Mouse (Mus musculus): Measurements from ENCODE around the gene Slc27a4. TPM values are rescaled to one million over a fixed set of nuclear protein-coding genes. Genes with fewer than 3 reads are reported as not detected.

The Slc27a4 gene
- polyA plus RNA-seq, 1 experiment from 2014 or later = 11.2 TPM

DNA sequence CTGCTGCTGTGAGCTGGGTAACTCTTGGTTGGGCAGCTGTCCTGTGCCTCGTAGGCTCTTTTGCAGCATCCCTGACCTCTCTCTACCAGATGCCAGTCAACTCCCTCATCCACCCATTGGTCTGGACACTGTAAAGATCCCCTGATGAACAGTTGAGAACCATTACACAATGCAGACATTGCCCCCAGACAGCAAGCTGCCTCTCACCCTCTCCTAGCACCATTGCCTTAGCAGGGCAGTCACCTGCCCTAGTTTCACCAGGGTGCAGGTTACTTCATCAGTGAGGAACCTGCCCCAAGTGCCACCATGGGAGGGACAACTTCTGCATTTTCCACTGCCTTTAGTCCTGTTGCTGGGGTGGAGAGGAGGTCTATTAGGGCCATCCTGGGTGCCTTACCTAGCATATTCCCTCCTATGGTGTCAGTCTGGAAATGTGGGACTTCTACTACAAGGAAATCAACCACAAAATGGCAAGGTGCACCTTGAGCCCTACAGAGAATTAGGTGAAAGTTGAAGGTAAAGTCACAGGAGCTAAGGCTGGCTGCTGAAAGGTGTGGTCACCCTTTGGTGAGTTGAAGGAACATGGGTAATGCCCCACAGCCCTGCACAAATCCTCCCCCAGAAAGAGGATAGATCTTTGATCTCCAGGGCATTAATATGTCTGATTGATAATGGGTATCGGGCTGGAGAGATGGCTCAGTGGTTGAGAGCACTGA is 9.5 kb upstream of the Slc27a4 start:
- H3K27ac ChIP-seq = no peak overlapping the region
- no peak overlapping the region for H3K4me3 ChIP-seq (ENCODE audit: inconsistent target)
- WGBS (ENCODE audit: missing documents) = 95% methylated on average over 2 of the region's 2 CpGs
- no peaks in the 10 kb centered on the region for H3K36me3 ChIP-seq (ENCODE audit: inconsistent target)
- H3K79me2 ChIP-seq (ENCODE audit: inconsistent target) = no peaks in the 10 kb centered on the region

DNA sequence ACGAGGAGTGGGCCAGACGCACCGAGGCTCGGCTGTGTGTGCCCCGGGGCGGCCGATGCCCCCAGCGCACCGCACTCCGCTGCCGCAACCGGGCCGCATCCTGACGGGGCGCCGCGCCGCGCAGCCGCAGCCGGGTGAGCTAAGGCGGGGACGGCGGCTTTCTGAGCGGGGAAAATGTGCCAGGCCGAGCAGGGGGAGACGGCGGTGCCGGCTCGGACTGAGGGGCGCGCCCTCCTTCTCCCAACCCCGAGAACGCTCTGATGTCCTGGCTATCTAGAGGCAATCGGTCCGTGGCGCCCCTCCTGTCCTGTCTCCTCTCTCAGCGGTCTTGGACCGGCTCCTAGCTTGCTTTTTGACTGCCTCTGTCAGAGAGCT is 380 bp downstream of the Slc27a4 start:
- Histone ChIP-seq H3K27ac (no peak overlapping the region), H3K4me3 (ENCODE audit: inconsistent target) (peak overlapping the region; percentile 67), H3K36me3 (ENCODE audit: inconsistent target) (peaks cover 25% of the 10 kb centered on the region; the same call in 1 of the 2 replicates), H3K79me2 (ENCODE audit: inconsistent target) (no peaks in the 10 kb centered on the region)
- WGBS (ENCODE audit: missing documents) = 0% methylated on average over 32 of the region's 39 CpGs

DNA sequence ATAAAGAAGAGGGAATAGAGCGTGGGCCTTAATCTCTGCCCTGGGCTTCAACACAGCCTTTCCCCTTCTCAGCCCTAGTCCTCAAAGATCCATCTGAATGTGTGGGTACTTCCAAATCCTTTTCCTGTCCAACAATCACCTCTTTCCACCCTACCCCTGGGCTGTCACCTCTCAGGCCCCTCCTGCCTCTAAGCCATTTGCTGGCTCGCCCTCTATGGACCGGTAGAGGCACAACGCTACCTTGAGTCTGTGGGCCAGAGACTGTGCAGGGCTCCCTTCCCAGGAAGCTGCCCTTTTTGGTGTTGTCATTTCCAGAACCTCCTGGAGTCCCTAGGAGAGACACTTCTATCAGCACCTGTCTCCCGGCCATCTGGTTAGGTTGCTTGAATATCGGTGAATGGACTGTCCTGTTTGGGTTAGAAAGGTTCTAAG is 982 bp downstream of the Slc27a4 start:
- Histone ChIP-seq H3K79me2 (ENCODE audit: inconsistent target) (no peaks in the 10 kb centered on the region), H3K4me3 (ENCODE audit: inconsistent target) (peak overlapping the region; percentile 67), H3K36me3 (ENCODE audit: inconsistent target) (peaks cover 28% of the 10 kb centered on the region; the same call in 1 of the 2 replicates), H3K27ac (no peak overlapping the region)
- WGBS (ENCODE audit: missing documents) = 48% methylated on average over 6 of the region's 6 CpGs

DNA sequence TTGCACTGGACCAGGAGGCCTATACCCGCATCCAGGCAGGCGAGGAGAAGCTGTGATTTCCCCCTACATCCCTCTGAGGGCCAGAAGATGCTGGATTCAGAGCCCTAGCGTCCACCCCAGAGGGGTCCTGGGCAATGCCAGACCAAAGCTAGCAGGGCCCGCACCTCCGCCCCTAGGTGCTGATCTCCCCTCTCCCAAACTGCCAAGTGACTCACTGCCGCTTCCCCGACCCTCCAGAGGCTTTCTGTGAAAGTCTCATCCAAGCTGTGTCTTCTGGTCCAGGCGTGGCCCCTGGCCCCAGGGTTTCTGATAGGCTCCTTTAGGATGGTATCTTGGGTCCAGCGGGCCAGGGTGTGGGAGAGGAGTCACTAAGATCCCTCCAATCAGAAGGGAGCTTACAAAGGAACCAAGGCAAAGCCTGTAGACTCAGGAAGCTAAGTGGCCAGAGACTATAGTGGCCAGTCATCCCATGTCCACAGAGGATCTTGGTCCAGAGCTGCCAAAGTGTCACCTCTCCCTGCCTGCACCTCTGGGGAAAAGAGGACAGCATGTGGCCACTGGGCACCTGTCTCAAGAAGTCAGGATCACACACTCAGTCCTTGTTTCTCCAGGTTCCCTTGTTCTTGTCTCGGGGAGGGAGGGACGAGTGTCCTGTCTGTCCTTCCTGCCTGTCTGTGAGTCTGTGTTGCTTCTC is 13.4 kb downstream of the Slc27a4 start:
- Histone ChIP-seq H3K36me3 (ENCODE audit: inconsistent target) (peaks cover 49% of the 10 kb centered on the region; the same call in 1 of the 2 replicates), H3K4me3 (ENCODE audit: inconsistent target) (no peak overlapping the region), H3K27ac (no peak overlapping the region), H3K79me2 (ENCODE audit: inconsistent target) (no peaks in the 10 kb centered on the region)
- WGBS (ENCODE audit: missing documents) = 92% methylated on average over 11 of the region's 11 CpGs

DNA sequence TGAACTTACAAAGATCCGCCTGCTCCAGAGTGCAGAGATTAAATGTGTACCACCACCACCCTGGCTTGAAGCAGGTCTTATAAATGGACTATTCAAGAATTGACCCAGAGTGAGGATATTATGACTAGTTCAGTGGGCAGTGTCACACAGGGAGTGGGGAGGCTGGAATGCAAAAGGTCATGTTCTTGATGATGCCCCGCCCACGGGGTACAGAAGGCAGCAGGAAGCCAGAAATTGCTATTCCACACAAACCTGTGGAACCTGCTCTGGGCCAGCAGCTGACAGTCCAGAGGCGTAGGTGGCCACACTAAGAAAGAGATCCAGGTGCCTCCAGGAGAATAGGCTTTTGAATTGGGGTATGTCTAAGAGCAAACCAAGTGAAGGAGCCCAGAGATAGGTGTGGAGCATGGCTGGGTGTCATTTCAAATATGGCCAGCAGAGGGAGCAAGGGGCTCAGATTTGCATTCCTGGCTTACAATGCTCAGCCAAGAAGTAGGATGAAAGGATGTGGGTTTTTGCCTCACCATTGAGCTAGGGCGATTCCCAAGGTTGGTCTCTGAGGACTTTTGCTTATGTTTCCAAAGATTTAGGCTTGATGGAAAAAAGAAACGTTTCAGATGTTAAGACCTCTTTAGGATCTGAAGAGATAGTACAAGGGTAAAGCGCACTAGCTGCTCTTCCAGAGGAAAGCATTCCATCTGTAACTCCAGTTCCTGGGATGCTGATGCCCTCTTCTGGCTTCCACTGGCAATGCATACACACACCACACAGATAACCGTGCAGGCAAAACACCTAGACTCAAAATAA is 15.2 kb downstream of the Slc27a4 start:
- WGBS (ENCODE audit: missing documents) = 56% methylated on average over 7 of the region's 8 CpGs
- no peaks in the 10 kb centered on the region for H3K79me2 ChIP-seq (ENCODE audit: inconsistent target)
- H3K36me3 ChIP-seq (ENCODE audit: inconsistent target) = peaks cover 32% of the 10 kb centered on the region; the same call in 1 of the 2 replicates
- H3K27ac ChIP-seq = no peak overlapping the region
- H3K4me3 ChIP-seq (ENCODE audit: inconsistent target) = no peak overlapping the region

DNA sequence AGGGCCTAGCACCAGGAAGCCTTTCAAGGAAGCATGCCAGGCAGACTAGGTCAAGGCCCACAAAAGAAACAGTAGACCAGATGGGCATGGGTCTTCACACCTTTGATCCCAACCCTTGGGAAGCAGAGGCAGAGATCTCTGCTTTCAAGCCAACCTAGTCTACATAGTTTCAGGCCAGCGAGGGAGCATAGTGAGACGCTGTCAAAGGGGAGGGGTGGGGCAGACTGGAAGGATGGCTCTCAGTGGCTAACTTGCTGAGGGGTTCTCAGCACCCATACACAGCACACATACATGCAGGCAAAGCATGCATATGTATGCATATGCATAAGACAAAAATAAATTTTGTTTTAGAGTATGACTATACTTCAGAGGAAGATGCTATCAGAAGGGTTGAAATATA is 16.9 kb downstream of the Slc27a4 start:
- Histone ChIP-seq H3K4me3 (ENCODE audit: inconsistent target) (no peak overlapping the region), H3K36me3 (ENCODE audit: inconsistent target) (peaks cover 18% of the 10 kb centered on the region; the same call in 1 of the 2 replicates), H3K79me2 (ENCODE audit: inconsistent target) (no peaks in the 10 kb centered on the region), H3K27ac (no peak overlapping the region)
- WGBS (ENCODE audit: missing documents) = 74% methylated on average over 2 of the region's 2 CpGs

DNA sequence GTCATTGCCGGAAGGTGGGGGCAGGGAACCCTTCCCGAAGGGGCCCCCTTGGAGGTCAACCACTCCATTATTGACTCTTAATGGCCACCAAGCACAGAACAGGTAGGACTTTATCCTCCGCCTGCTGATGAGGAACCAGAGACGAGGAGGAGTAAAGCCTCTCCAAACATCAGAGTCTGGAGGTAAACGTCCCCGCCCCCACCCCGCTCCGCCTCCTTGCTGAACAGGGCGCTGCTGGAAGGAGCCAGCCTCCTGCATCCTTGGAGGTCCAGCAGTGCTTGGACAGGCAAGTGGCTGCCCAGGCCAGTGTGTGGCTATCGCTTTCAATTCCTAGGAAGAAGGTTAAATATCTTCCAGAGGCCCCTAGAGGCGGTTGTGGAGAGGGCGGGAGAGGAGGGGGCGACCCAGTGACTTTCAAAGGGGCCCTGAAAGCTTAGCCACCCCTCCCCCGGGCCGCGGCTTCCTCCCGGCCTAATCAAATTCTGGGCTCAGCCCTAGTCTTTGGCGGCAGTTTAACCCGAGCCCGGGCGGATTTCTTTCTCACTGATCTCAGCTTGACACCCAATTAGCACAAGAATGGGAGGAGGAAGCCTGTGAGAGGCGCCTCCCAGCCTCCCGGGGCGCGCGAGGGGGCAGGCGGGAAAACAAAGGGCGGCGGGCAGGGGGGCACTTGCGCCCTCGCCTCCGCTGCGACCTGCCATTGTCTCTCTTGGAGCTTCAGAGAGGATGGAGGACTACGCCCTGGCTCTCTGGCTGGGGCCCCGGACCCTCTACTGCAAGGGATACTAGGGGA is 17.8 kb downstream of the Slc27a4 start, which contains the start of gene Urm1:
Gene Urm1 (plus strand): TSS at position 51 of the 793 bp plus-strand sequence.
- 4% methylated on average over 35 of the region's 35 CpGs for WGBS (ENCODE audit: missing documents)
- Histone ChIP-seq H3K36me3 (ENCODE audit: inconsistent target) (peaks cover 10% of the 10 kb centered on the region; the same call in 1 of the 2 replicates), H3K4me3 (ENCODE audit: inconsistent target) (peak within 1 kb of the TSS; percentile 42), H3K27ac (peak within 1 kb of the TSS; percentile 31), H3K79me2 (ENCODE audit: inconsistent target) (no peaks in the 10 kb centered on the region)

DNA sequence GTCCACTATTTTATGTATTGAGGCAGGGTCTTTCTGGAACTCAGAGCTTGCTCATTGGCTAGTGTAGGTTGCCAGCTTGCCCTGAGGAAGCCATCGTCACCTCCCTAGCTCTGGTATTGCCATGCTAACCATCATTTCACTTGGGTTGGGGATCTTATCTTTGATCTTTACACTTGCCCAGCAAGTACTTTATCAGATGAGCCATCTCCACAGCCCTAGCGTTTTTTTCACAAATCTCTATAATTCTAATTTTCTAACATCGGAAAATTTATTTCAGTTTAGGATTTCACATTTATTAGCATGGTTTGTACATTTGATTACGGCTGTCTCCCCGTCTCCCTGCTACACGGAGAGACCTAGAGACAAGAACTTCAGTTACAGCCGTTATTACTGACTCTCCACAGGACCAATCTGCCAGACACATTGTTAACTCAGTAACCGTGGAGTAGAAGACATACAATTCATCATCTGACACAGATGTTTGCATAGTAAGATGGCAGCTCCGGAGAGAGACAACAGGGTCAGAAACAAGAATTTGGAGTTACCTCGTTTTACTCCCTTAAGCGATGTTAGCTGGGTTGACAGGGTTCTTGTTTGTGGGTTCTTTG is 24.0 kb downstream of the Slc27a4 start:
- Histone ChIP-seq H3K79me2 (ENCODE audit: inconsistent target) (peaks cover 42% of the 10 kb centered on the region), H3K36me3 (ENCODE audit: inconsistent target) (no peaks in the 10 kb centered on the region), H3K27ac (peak overlapping the region; percentile 85), H3K4me3 (ENCODE audit: inconsistent target) (peak overlapping the region; percentile 100)
- WGBS (ENCODE audit: missing documents) = 14% methylated on average over 11 of the region's 11 CpGs

DNA sequence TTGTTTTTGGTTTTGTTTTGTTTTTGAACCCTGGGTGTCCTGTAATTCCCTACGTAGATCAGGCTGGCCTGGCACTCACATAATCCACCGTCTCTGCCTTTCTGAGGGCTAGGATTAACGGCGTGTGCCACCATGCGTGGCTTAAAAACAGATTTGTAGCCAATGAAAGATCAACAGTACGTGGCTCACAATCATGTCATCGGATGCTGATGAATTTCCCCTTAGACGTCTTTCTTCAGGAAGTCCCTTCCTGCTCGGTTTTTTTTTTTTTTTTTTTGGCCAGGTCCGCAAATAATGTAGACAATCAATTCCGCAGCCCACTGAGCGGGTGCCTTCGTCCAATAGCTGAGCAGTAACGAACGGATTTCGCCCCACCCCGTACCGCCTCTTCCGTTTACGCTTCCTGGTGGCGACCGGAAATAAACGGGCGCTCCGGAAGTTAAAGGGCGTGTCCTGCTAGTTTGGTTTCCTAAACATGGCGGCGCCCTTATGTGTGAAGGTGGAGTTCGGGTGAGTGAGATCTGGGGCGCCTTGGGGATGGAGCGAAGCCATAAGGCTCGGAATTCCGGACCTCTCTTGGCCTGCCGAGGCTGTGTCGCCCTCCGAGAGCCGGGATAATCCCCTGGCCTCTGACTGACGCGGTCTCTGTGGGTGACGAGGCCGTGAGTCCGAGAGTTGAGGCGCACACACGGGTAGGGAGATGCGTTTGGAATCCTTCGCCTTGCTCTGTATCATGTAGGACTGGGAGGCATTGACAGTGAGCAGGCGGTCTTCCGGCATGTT is 24.7 kb downstream of the Slc27a4 start:
- no peaks in the 10 kb centered on the region for H3K36me3 ChIP-seq (ENCODE audit: inconsistent target)
- WGBS (ENCODE audit: missing documents) = under 1% methylated on average over 38 of the region's 48 CpGs
- peak overlapping the region; percentile 85 for H3K27ac ChIP-seq
- H3K79me2 ChIP-seq (ENCODE audit: inconsistent target) = peaks cover 49% of the 10 kb centered on the region
- H3K4me3 ChIP-seq (ENCODE audit: inconsistent target) = peak overlapping the region; percentile 100

DNA sequence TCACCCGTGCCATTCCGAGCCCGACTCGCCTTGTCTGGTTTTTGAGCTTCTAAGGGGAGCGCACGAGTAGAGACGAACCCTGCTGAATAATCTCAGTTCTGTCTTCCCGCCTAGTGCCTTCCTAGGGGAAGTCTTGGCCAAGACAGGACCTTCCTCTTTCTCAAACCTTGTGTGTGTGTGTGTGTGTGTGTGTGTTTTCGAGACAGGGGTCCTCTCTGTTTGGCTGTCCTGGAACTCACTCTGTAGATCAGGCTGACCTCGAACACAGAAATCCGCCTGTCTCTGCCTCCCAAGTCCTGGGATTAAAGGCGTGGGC is 25.2 kb downstream of the Slc27a4 start:
- H3K79me2 ChIP-seq (ENCODE audit: inconsistent target) = peaks cover 55% of the 10 kb centered on the region
- H3K27ac ChIP-seq = peak overlapping the region; percentile 85
- 1% methylated on average over 10 of the region's 12 CpGs for WGBS (ENCODE audit: missing documents)
- H3K36me3 ChIP-seq (ENCODE audit: inconsistent target) = no peaks in the 10 kb centered on the region; the same call in 1 of the 2 replicates
- H3K4me3 ChIP-seq (ENCODE audit: inconsistent target) = peak overlapping the region; percentile 100

DNA sequence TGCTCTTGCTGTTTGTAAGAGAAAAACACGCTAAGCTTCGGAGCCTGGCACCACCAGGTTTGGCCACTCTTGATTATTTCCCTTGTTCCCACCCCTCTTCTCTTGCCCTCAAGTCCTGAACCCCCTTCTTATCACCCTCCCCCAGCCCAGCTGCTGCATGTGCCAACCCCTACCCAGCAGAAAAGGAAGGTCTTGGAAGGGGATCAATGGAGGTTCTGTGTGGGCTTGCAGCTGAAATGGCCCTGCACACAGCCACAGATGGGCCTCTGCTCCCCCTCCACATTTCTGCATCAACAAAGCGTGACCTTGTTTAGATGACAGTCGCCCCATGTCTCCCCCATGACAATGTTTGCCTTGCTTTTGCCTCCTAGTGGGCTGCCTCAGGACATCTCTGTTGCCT is 28.7 kb downstream of the Slc27a4 start:
- peaks cover 87% of the 10 kb centered on the region for H3K79me2 ChIP-seq (ENCODE audit: inconsistent target)
- H3K36me3 ChIP-seq (ENCODE audit: inconsistent target) = no peaks in the 10 kb centered on the region; the same call in 1 of the 2 replicates
- H3K4me3 ChIP-seq (ENCODE audit: inconsistent target) = no peak overlapping the region
- H3K27ac ChIP-seq = no peak overlapping the region
- WGBS (ENCODE audit: missing documents) = 96% methylated on average over 4 of the region's 4 CpGs

DNA sequence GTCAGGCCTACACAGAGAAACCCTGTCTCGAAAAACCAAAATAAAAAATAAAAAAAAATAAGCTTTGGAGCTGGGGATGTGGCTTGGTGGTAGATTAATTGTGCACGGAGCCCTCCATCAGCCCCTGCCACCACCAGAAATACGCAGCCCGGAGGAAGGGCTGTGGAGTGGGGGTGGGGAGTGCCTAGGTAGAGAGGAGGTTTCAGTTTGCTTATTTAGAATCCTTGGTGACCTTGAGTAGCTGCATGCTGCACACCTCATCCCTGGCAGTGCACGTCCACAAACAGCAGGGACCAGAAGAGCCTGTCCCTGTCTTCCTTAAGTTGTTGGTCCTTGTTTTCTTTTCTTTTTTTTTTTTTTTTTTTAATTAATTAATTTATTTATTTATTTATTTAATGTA is 31.4 kb downstream of the Slc27a4 start:
- peaks cover 15% of the 10 kb centered on the region for H3K36me3 ChIP-seq (ENCODE audit: inconsistent target)
- WGBS (ENCODE audit: missing documents) = 95% methylated on average over 4 of the region's 5 CpGs
- H3K79me2 ChIP-seq (ENCODE audit: inconsistent target) = peaks cover 98% of the 10 kb centered on the region
- no peak overlapping the region for H3K27ac ChIP-seq
- H3K4me3 ChIP-seq (ENCODE audit: inconsistent target) = no peak overlapping the region

DNA sequence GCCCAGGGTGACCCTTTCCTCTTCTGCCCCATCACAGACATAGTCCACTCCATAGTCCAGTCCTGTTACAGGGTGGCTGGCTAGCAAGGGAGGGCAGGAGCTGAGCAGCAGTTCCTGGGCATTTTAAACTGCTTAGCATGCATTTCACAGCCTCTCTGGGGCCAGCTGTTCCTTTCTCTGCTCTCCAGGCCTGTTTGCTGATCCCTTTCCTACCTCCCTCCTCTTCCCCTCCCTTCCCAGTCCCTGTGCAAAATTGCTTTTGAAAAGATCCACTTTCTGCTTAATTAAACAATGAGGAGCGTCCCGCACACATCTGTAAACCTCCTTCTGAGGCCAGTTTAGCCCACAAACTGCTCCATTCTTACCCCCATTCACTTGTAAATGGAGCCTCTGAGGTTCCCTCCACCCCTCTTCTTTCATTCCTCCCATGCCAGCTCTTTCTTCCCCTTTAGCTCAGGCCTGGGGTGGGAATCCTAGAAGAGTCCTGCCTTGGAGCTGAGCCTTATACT is 33.0 kb downstream of the Slc27a4 start:
- WGBS (ENCODE audit: missing documents) = no CpG with 5 or more reads among the region's 2 CpGs
- H3K4me3 ChIP-seq (ENCODE audit: inconsistent target) = no peak overlapping the region
- peaks cover 19% of the 10 kb centered on the region for H3K36me3 ChIP-seq (ENCODE audit: inconsistent target)
- no peak overlapping the region for H3K27ac ChIP-seq
- peaks cover 88% of the 10 kb centered on the region for H3K79me2 ChIP-seq (ENCODE audit: inconsistent target)
